Comparison of ENCODE assay signal across 8 mouse cellular contexts in the genomic region with DNA sequence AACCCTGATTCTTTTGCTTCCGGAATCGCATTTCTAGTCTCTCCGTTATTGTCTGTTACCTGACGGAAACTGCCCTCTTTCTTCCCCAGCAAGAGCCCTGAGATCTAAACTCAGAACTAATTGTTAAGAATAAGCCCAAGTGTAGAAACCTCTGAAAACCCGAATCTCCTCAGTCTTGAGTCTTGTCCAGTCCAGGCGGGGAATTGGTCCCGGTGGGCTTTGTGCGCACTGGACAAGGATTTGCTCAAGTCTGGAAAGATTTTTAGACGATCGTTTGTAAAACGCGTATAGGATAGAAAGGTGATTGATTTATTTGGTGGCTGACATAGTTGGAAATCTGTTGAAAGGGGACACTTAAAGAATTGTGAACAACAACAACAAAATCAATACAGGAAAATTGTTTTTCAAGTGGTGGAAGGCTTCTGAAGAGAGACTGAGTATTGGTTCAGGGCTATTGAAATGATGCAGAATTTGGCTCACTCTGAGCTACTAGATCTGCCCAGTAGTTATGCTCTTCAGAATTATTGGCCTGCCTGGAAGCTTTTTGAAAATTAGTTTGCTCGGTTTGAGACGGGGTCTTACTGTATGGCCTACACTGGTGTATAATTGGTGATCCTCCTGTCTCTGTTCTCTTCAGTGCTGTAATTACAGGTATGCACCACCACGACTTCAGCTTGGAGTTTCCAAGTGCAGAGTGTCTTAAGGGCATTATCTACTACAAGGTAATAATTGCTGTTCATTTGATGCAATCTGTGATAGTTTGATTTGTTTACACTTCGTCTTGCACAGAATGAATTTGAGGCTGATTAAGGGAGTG. TPM values are rescaled to one million over a fixed set of nuclear protein-coding genes. Genes with fewer than 3 reads are reported as not detected.
DNase-seq lines count a peak whose midpoint lies in the region; ATAC-seq and TF ChIP-seq lines count a peak whose summit lies in the region.

No protein-coding gene starts in this region.

- peak overlapping the region; percentile 80 for H3K9ac ChIP-seq in liver, adult 2 months (ENCODE audit: low read depth, low read length)

- peaks cover 2% of the 10 kb centered on the region; the same call in 1 of the 2 replicates for H3K36me3 ChIP-seq in liver, adult 2 months (ENCODE audit: control insufficient read depth, insufficient read depth, low read length)

- peak overlapping the region; percentile 74 for H3K4me3 ChIP-seq in liver, adult 2 months (ENCODE audit: insufficient read depth, low read depth, low read length)
- peak overlapping the region; percentile 99 for H3K4me3 ChIP-seq in bone marrow, adult 2 months (replicated peaks; ENCODE audit: control insufficient read depth, low read depth, low read length)

- peak overlapping the region; percentile 86 for H3K27ac ChIP-seq in liver, adult 2 months (replicated peaks; ENCODE audit: insufficient read depth, low read depth, low read length)
- H3K27ac ChIP-seq in bone marrow, adult 2 months (ENCODE audit: control insufficient read depth, insufficient read depth, low read depth, low read length, poor library complexity) = peak overlapping the region; percentile 89

- peak; percentile 2; the same call in 1 of the 2 replicates for ATAC-seq in megakaryocyte progenitor cell, adult 5-6 weeks (replicated peaks; ENCODE audit: poor library complexity)
- no peak for ATAC-seq in cerebellum, adult (ENCODE audit: insufficient number of reproducible peaks, low FRiP score, low TSS enrichment)

- H3K4me1 ChIP-seq in liver, adult 2 months (ENCODE audit: control insufficient read depth, insufficient read depth, low read length) = peaks cover 11% of the 10 kb centered on the region
- H3K4me1 ChIP-seq in bone marrow, adult 2 months (ENCODE audit: control insufficient read depth, insufficient read depth, low read length) = peaks cover 2% of the 10 kb centered on the region

- no peak for TF ChIP-seq CTCF in liver, adult 2 months (IDR thresholded peaks at IDR 0.05; ENCODE audit: low read depth, low read length)
- TF ChIP-seq CTCF in bone marrow, adult 2 months (IDR thresholded peaks at IDR 0.05; ENCODE audit: control insufficient read depth, insufficient read depth, low read length) = no peak

- WGBS in liver, adult 2 months = 1% methylated on average over 16 of the region's 16 CpGs
- WGBS in bone marrow, adult 2 months = 5% methylated on average over 16 of the region's 16 CpGs

- TF ChIP-seq POLR2A in liver, adult 2 months (IDR thresholded peaks at IDR 0.05; ENCODE audit: extremely low read depth, insufficient read depth, low read length) = no peak
- no peak for TF ChIP-seq POLR2A in bone marrow, adult 2 months (IDR thresholded peaks at IDR 0.05; ENCODE audit: borderline replicate concordance, control insufficient read depth, low read depth, low read length)

- DNase-seq in liver, adult 2 months (ENCODE audit: extremely low read depth, low read depth, low spot score) = peak; percentile 51
- DNase-seq in liver = no peak
- DNase-seq in heart, postnatal 10 days = peak; percentile 6 to 26
- DNase-seq in layer of hippocampus, adult 11-12 months (ENCODE audit: low spot score) = no peak
- no peak for DNase-seq in kidney, adult 11 months

- intact Hi-C loops in heart, postnatal 10 days (cut with DNase I) = loop anchor here (1.0 to 2.0 kb wide), 2 partner anchors 33 to 38 kb away; a partner anchor contains a TSS

- H3K27me3 ChIP-seq in liver, adult 2 months (ENCODE audit: control insufficient read depth, insufficient read depth, low read length) = no peaks in the 10 kb centered on the region

- no peaks in the 10 kb centered on the region; the same call in 1 of the 2 replicates for H3K79me2 ChIP-seq in liver, adult 2 months (ENCODE audit: control insufficient read depth, insufficient read depth, low read length)

RNA-seq across cellular contexts. Expression of a gene that starts 0.7 kb away (rescaled TPM):
- total RNA-seq in liver, adult 2 months (2014; rRNA removed) = 8.9 and 10.2 TPM in 2 replicates
- 6.0 and 6.8 TPM in 2 replicates for polyA plus RNA-seq in liver, adult 2 months (2012; rRNA removed)
- polyA plus RNA-seq in bone marrow, adult 2 months (2011; ENCODE audit: insufficient read depth, insufficient read length, low replicate concordance, missing spikeins) = 4.3 and 6.5 TPM in 2 replicates
- total RNA-seq in heart, postnatal 10 days (2021) = 10 to 100 TPM; 14.5 to 18.2 TPM
- total RNA-seq in megakaryocyte progenitor cell, adult 5-6 weeks (2015) = 13.9 and 14.0 TPM in 2 replicates
- 11.8 and 12.5 TPM in 2 replicates for total RNA-seq in megakaryocyte progenitor cell, adult 5-6 weeks (2017)

RNA-seq across cellular contexts. Expression of a gene that starts 32.5 kb away (rescaled TPM):
- 22.2 and 24.3 TPM in 2 replicates for total RNA-seq in liver, adult 2 months (2014; rRNA removed)
- polyA plus RNA-seq in liver, adult 2 months (2012; rRNA removed) = 3.1 and 3.9 TPM in 2 replicates
- 6.0 and 9.0 TPM in 2 replicates for polyA plus RNA-seq in bone marrow, adult 2 months (2011; ENCODE audit: insufficient read depth, insufficient read length, low replicate concordance, missing spikeins)
- 10 to 100 TPM; 20.8 to 24.4 TPM for total RNA-seq in heart, postnatal 10 days (2021)
- total RNA-seq in megakaryocyte progenitor cell, adult 5-6 weeks (2015) = 26.0 and 30.1 TPM in 2 replicates
- total RNA-seq in megakaryocyte progenitor cell, adult 5-6 weeks (2017) = 19.9 and 25.2 TPM in 2 replicates

RNA-seq across cellular contexts. Expression of a gene that starts 38.1 kb away (rescaled TPM):
- total RNA-seq in liver, adult 2 months (2014; rRNA removed) = 3.5 and 3.8 TPM in 2 replicates
- 3.6 and 4.2 TPM in 2 replicates for polyA plus RNA-seq in liver, adult 2 months (2012; rRNA removed)
- 2.2 and 2.7 TPM in 2 replicates for polyA plus RNA-seq in bone marrow, adult 2 months (2011; ENCODE audit: insufficient read depth, insufficient read length, low replicate concordance, missing spikeins)
- total RNA-seq in heart, postnatal 10 days (2021) = 10 to 100 TPM in 1 of 2 experiments, 1 to 10 TPM in 1; 5.6 to 10.1 TPM
- 6.5 and 7.5 TPM in 2 replicates for total RNA-seq in megakaryocyte progenitor cell, adult 5-6 weeks (2015)
- 7.8 and 8.0 TPM in 2 replicates for total RNA-seq in megakaryocyte progenitor cell, adult 5-6 weeks (2017)

RNA-seq across cellular contexts. Expression of a gene that starts 43.5 kb away (rescaled TPM):
- total RNA-seq in liver, adult 2 months (2014; rRNA removed) = 61.9 and 74.4 TPM in 2 replicates
- 109 and 118 TPM in 2 replicates for polyA plus RNA-seq in liver, adult 2 months (2012; rRNA removed)
- polyA plus RNA-seq in bone marrow, adult 2 months (2011; ENCODE audit: insufficient read depth, insufficient read length, low replicate concordance, missing spikeins) = 36.0 and 72.4 TPM in 2 replicates
- 100 to 1,000 TPM; 136 to 145 TPM for total RNA-seq in heart, postnatal 10 days (2021)
- total RNA-seq in megakaryocyte progenitor cell, adult 5-6 weeks (2015) = 161 and 164 TPM in 2 replicates
- 54.4 and 55.6 TPM in 2 replicates for total RNA-seq in megakaryocyte progenitor cell, adult 5-6 weeks (2017)

RNA-seq across cellular contexts. Expression of a gene that starts 54.4 kb away (rescaled TPM):
- total RNA-seq in liver, adult 2 months (2014; rRNA removed) = 9.6 and 12.3 TPM in 2 replicates
- polyA plus RNA-seq in liver, adult 2 months (2012; rRNA removed) = 9.1 and 14.8 TPM in 2 replicates
- 24.8 and 37.2 TPM in 2 replicates for polyA plus RNA-seq in bone marrow, adult 2 months (2011; ENCODE audit: insufficient read depth, insufficient read length, low replicate concordance, missing spikeins)
- 10 to 100 TPM; 11.3 to 15.5 TPM for total RNA-seq in heart, postnatal 10 days (2021)
- total RNA-seq in megakaryocyte progenitor cell, adult 5-6 weeks (2015) = 14.3 and 15.9 TPM in 2 replicates
- total RNA-seq in megakaryocyte progenitor cell, adult 5-6 weeks (2017) = 34.1 and 36.9 TPM in 2 replicates

Comparison
In these comparisons a context has a peak if more than half of its experiments do, and no peak if none do; other contexts are left out.
1. DNase-seq: peak in liver, adult 2 months (single experiment) and heart, postnatal 10 days (2 of 2); none in liver (single experiment), layer of hippocampus, adult 11-12 months (single experiment) and kidney, adult 11 months (single experiment).